Mouse (Mus musculus) midbrain, embryonic 12.5 days (tissue): ENCODE data around the gene Ostf1. TPM values are rescaled to one million over a fixed set of nuclear protein-coding genes. Genes with fewer than 3 reads are reported as not detected.

ENCODE experiments used
- polyA plus RNA-seq: library from polyadenylated mRNA; unstranded; fragments of >200 nt; fragmentation: Nextera tagmentation; extraction: Ambion mirVana; gene quantifications from 2 replicates; pipeline ENCODE4 v1.2.1, GENCODE M21; 2016

The Ostf1 gene
- polyA plus RNA-seq, 1 experiment from 2014 or later, result 43.5 TPM

Other genes starting within 250 kb of the Ostf1 start
- gene Nmrk1, start 127 bp upstream of the Ostf1 start, polyA plus RNA-seq, result 5.2 and 6.1 TPM in 2 replicates
- 25.3 and 26.2 TPM in 2 replicates for gene Carnmt1, start 38.9 kb upstream of the Ostf1 start, polyA plus RNA-seq
- 79.1 and 88.4 TPM in 2 replicates for gene D030056L22Rik, start 81.4 kb upstream of the Ostf1 start, polyA plus RNA-seq
- gene Trpm6, start 118.2 kb upstream of the Ostf1 start, polyA plus RNA-seq, result 0.22 and 0.54 TPM in 2 replicates